Mouse (Mus musculus) kidney, postnatal 0 days (tissue): ENCODE measurements around the gene Lrrc8a. TPM values are rescaled to one million over a fixed set of nuclear protein-coding genes. Genes with fewer than 3 reads are reported as not detected.

ENCODE experiments used
- ATAC-seq: fragments of 200-750 bp; cut with Nextera tagmentation; replicated peaks from 2 replicates; pipeline ENCODE4 v1.8.0; 2017; ENCODE audit warnings: low read depth, moderate number of reproducible peaks, moderate TSS enrichment, moderate library complexity; ENCODE audit not compliant: low FRiP score
- DNase-seq: peaks from one replicate; pipeline ENCODE4 v3.0.0-alpha.2; 2016; ENCODE audit warnings: low spot score
- H3K27ac ChIP-seq: fragments of 300-500 bp; sonication (generic); 2 replicates; pipeline ENCODE4 v1.5.1; 2014; ENCODE audit warnings: mild to moderate bottlenecking
- H3K27me3 ChIP-seq: fragments of 300-500 bp; sonication (generic); 2 replicates; pipeline ENCODE4 v1.6.1; 2014; ENCODE audit warnings: low read length, mixed read lengths; ENCODE audit not compliant: insufficient read depth
- H3K36me3 ChIP-seq: fragments of 300-500 bp; sonication (generic); 2 replicates; pipeline ENCODE4 v1.6.1; 2014; ENCODE audit warnings: low read length, mixed read lengths; ENCODE audit not compliant: insufficient read depth
- H3K4me1 ChIP-seq: fragments of 300-500 bp; sonication (generic); replicated peaks from 2 replicates; pipeline ENCODE4 v1.6.1; 2014; ENCODE audit warnings: antibody characterized with exemption, low read length, mixed read lengths; ENCODE audit not compliant: insufficient read depth
- H3K4me2 ChIP-seq: fragments of 300-500 bp; sonication (generic); 2 replicates; pipeline ENCODE4 v1.6.1; 2014; ENCODE audit warnings: mild to moderate bottlenecking, low read length, moderate library complexity, mixed read lengths
- H3K4me3 ChIP-seq: fragments of 300-500 bp; sonication (generic); replicated peaks from 2 replicates; pipeline ENCODE4 v1.5.1; 2014; ENCODE audit warnings: low read depth, low read length
- H3K9ac ChIP-seq: fragments of 300-500 bp; sonication (generic); 2 replicates; pipeline ENCODE4 v1.6.1; 2014; ENCODE audit warnings: low read depth, low read length
- H3K9me3 ChIP-seq: fragments of 300-500 bp; sonication (generic); replicated peaks from 2 replicates; pipeline ENCODE4 v1.6.1; 2016; ENCODE audit warnings: low read length, inconsistent platforms, mixed read lengths
- CTCF ChIP-seq: IDR thresholded peaks from 2 replicates; pipeline ENCODE4 v1.5.1; 2016; ENCODE audit warnings: antibody characterized with exemption, low read depth, mild to moderate bottlenecking, moderate library complexity
- WGBS: fragments of 180-500 bp; shearing (Covaris S2); extraction: QIAGEN DNeasy Blood & Tissue Kit; methylation state at CpG from one replicate; pipeline ENCODE4 v1.1.7; 2014; 5-methylcytosine and 5-hydroxymethylcytosine counted together
- polyA plus RNA-seq: library from polyadenylated mRNA; unstranded; fragments of >200 nt; fragmentation: Nextera tagmentation; extraction: Ambion mirVana; gene quantifications from 2 replicates; pipeline ENCODE4 v1.2.1, GENCODE M21; 2015

Gene Lrrc8a
- polyA plus RNA-seq, 1 experiment from 2014 or later = 50.2 TPM

- peak; percentile 57 for TF ChIP-seq CTCF
- H3K9ac ChIP-seq = no peak overlapping the region
- peaks cover 13% of the 10 kb centered on the region; the same call in 1 of the 2 replicates for H3K4me1 ChIP-seq
- no peak overlapping the region for H3K27ac ChIP-seq
- H3K4me3 ChIP-seq = no peak overlapping the region
- no peaks in the 10 kb centered on the region for H3K27me3 ChIP-seq
- no peaks in the 10 kb centered on the region for H3K36me3 ChIP-seq
- no peaks in the 10 kb centered on the region for H3K9me3 ChIP-seq
- WGBS = 69% methylated on average over 7 of the region's 7 CpGs
- no peak for ATAC-seq
- no peak for DNase-seq
- H3K4me2 ChIP-seq = no peak overlapping the region
These were observed 34.1 kb upstream of the Lrrc8a start for GRCm38 (mm10) chr2:30203439-30203838.

- no peak for ATAC-seq
- Histone ChIP-seq H3K4me1 (peaks cover 13% of the 10 kb centered on the region; the same call in 1 of the 2 replicates), H3K9me3 (no peaks in the 10 kb centered on the region), H3K36me3 (no peaks in the 10 kb centered on the region), H3K9ac (peak overlapping the region; percentile 71), H3K27me3 (no peaks in the 10 kb centered on the region), H3K4me3 (peak overlapping the region; percentile 74), H3K27ac (peak overlapping the region; percentile 69), H3K4me2 (peak overlapping the region; percentile 93)
- WGBS = under 1% methylated on average over 13 of the region's 13 CpGs
- no peak for TF ChIP-seq CTCF
- DNase-seq = peak; percentile 58
These were observed 32.3 kb upstream of the Lrrc8a start for GRCm38 (mm10) chr2:30205255-30205628.

GRCm38 (mm10) chr2:30205629-30206357 lies 31.7 kb upstream of the Lrrc8a start, which contains the start of gene Kyat1:
Gene Kyat1 (minus strand): TSS chr2:30205847.
- H3K4me3 ChIP-seq = peak within 1 kb of the TSS; percentile 74
- H3K27me3 ChIP-seq = no peaks in the 10 kb centered on the region
- peak within 1 kb of the TSS; percentile 69 for H3K27ac ChIP-seq
- no peak for TF ChIP-seq CTCF
- ATAC-seq = peak; percentile 93
- 0% methylated on average over 44 of the region's 44 CpGs for WGBS
- H3K4me2 ChIP-seq = peak within 1 kb of the TSS; percentile 93
- peaks cover 13% of the 10 kb centered on the region; the same call in 1 of the 2 replicates for H3K4me1 ChIP-seq
- H3K36me3 ChIP-seq = no peaks in the 10 kb centered on the region
- H3K9me3 ChIP-seq = no peaks in the 10 kb centered on the region
- DNase-seq = peak; percentile 98
- peak within 1 kb of the TSS; percentile 71 for H3K9ac ChIP-seq

- no peaks in the 10 kb centered on the region for H3K36me3 ChIP-seq
- no peak overlapping the region for H3K4me3 ChIP-seq
- WGBS = 83% methylated on average over 4 of the region's 4 CpGs
- ATAC-seq = no peak
- no peaks in the 10 kb centered on the region for H3K9me3 ChIP-seq
- H3K27me3 ChIP-seq = no peaks in the 10 kb centered on the region
- DNase-seq = no peak
- no peak overlapping the region for H3K4me2 ChIP-seq
- no peak overlapping the region for H3K9ac ChIP-seq
- H3K27ac ChIP-seq = no peak overlapping the region
- no peak for TF ChIP-seq CTCF
- H3K4me1 ChIP-seq = peaks cover 13% of the 10 kb centered on the region; the same call in 1 of the 2 replicates
These were observed 30.1 kb upstream of the Lrrc8a start for GRCm38 (mm10) chr2:30207401-30207800.

GRCm38 (mm10) chr2:30207886-30208285 lies 29.6 kb upstream of the Lrrc8a start:
- no peak for DNase-seq
- H3K27me3 ChIP-seq = no peaks in the 10 kb centered on the region
- no peak overlapping the region for H3K27ac ChIP-seq
- no peak for ATAC-seq
- H3K4me1 ChIP-seq = peaks cover 13% of the 10 kb centered on the region; the same call in 1 of the 2 replicates
- WGBS = 72% methylated on average over 5 of the region's 5 CpGs
- no peak for TF ChIP-seq CTCF
- no peaks in the 10 kb centered on the region for H3K9me3 ChIP-seq
- no peaks in the 10 kb centered on the region for H3K36me3 ChIP-seq
- no peak overlapping the region for H3K4me3 ChIP-seq
- no peak overlapping the region for H3K4me2 ChIP-seq
- H3K9ac ChIP-seq = no peak overlapping the region

GRCm38 (mm10) chr2:30211408-30212168 lies 25.9 kb upstream of the Lrrc8a start:
- ATAC-seq = no peak

More at GRCm38 (mm10) chr2:30211408-30212168, 25.9 kb upstream of the Lrrc8a start:
- Histone ChIP-seq H3K4me3 (no peak overlapping the region), H3K4me2 (no peak overlapping the region), H3K36me3 (no peaks in the 10 kb centered on the region), H3K9ac (no peak overlapping the region), H3K27me3 (no peaks in the 10 kb centered on the region), H3K9me3 (no peaks in the 10 kb centered on the region), H3K27ac (no peak overlapping the region), H3K4me1 (0 out of 2 replicates have a peak, but pooled peaks cover 2% of the 10 kb centered on the region)
- 69% methylated on average over 6 of the region's 6 CpGs for WGBS
- DNase-seq = no peak
- TF ChIP-seq CTCF = no peak
